9 mouse cellular contexts compared by ENCODE assay signal in the genomic region with DNA sequence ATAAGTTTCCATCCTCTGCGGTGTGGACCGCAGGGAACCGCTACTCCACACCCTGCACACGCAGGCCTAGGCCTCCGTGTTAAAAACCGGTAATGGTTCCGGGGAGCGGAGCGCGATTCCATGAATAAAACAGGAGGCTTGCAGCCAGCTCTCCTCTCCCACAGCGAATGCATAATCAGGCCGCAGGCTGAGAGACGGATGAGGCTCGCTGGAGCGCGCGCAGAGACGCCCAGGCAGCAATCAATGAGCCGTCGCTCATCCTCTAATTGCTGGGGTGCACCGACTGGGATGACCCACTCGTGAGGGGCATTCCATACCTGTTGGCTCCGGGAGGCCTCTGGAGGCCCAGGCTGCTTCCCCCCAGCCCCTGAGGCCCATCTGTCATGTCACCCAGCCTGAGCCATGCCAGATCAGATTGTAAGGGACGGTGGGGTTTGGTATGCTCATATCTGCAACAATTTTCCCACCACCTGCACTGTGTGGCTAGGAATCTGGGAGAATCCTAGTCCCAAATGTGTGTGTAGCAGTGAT. TPM values are rescaled to one million over a fixed set of nuclear protein-coding genes. Genes with fewer than 3 reads are reported as not detected.
DNase-seq lines count a peak whose midpoint lies in the region; ATAC-seq and TF ChIP-seq lines count a peak whose summit lies in the region.
"Had no signal": no experiment of that assay in that cellular context is flagged by ENCODE, and none has a peak within 500 bp of the region (broad histone marks: within the 10 kb centered on the region; RNA-seq: fewer than 3 reads in every experiment).

No protein-coding gene starts in this region.

- no peak for TF ChIP-seq POLR2A in kidney, adult 2 months (IDR thresholded peaks at IDR 0.05; ENCODE audit: low read depth, low read length)
- 0 out of 2 replicates have a peak, but pooled peaks have one; percentile 29 for TF ChIP-seq POLR2A in cortical plate, adult 2 months (IDR thresholded peaks at IDR 0.05; ENCODE audit: extremely low read depth, insufficient read depth, low read length)

- WGBS in kidney, adult 2 months, result 33% methylated on average over 24 of the region's 24 CpGs
- WGBS in hindbrain, embryonic 10.5 days, result 6% methylated on average over 24 of the region's 24 CpGs
- 2% methylated on average over 24 of the region's 24 CpGs for WGBS in midbrain, embryonic 16.5 days

- H3K27ac ChIP-seq in kidney, adult 2 months (ENCODE audit: insufficient read depth, low read depth, low read length), result no peak overlapping the region
- 0 out of 2 replicates have a peak overlapping the region, but pooled peaks have one; percentile 9 for H3K27ac ChIP-seq in cortical plate, adult 2 months (ENCODE audit: insufficient read depth, low read length)
- peak overlapping the region; percentile 80 for H3K27ac ChIP-seq in hindbrain, embryonic 10.5 days
- H3K27ac ChIP-seq in midbrain, embryonic 16.5 days (ENCODE audit: low read length), result peak overlapping the region; percentile 82
- H3K27ac ChIP-seq: liver, embryonic 14.5 days had no signal

- peak overlapping the region; percentile 50 for H3K9ac ChIP-seq in midbrain, embryonic 16.5 days (ENCODE audit: low read depth, low read length)
- H3K9ac ChIP-seq: liver, embryonic 14.5 days had no signal

- no peaks in the 10 kb centered on the region for H3K27me3 ChIP-seq in kidney, adult 2 months (replicated peaks; ENCODE audit: control insufficient read depth, insufficient read depth, low read length)
- peaks cover 26% of the 10 kb centered on the region for H3K27me3 ChIP-seq in hindbrain, embryonic 10.5 days (ENCODE audit: insufficient read depth, poor library complexity, severe bottlenecking)
- H3K27me3 ChIP-seq in midbrain, embryonic 16.5 days (ENCODE audit: control insufficient read depth, insufficient read depth, low read depth, low read length), result no peaks in the 10 kb centered on the region

- H3K4me1 ChIP-seq in kidney, adult 2 months (ENCODE audit: control insufficient read depth, insufficient read depth, low read length), result no peaks in the 10 kb centered on the region
- 0 out of 2 replicates have a peak, but pooled peaks cover 1% of the 10 kb centered on the region for H3K4me1 ChIP-seq in cortical plate, adult 2 months (ENCODE audit: control insufficient read depth, insufficient read depth, low read length)
- peaks cover 52% of the 10 kb centered on the region for H3K4me1 ChIP-seq in hindbrain, embryonic 10.5 days (replicated peaks)
- peaks cover 19% of the 10 kb centered on the region for H3K4me1 ChIP-seq in midbrain, embryonic 16.5 days (ENCODE audit: control insufficient read depth, insufficient read depth, low read length)

- TF ChIP-seq CTCF in kidney, adult 2 months (conservative IDR thresholded peaks at IDR 0.05; ENCODE audit: insufficient read depth, insufficient read length, low read depth, low read length), result no peak
- no peak for TF ChIP-seq CTCF in cortical plate, adult 2 months (IDR thresholded peaks at IDR 0.05; ENCODE audit: extremely low read depth, insufficient read depth, low read length)

- peak overlapping the region; percentile 30 for H3K4me2 ChIP-seq in midbrain, embryonic 16.5 days (ENCODE audit: low read length)

- no peak overlapping the region for H3K4me3 ChIP-seq in kidney, adult 2 months (ENCODE audit: insufficient read depth, low read depth, low read length)
- no peak overlapping the region for H3K4me3 ChIP-seq in cortical plate, adult 2 months (ENCODE audit: insufficient read depth, low read length)
- peak overlapping the region; percentile 30 for H3K4me3 ChIP-seq in hindbrain, embryonic 10.5 days
- H3K4me3 ChIP-seq in midbrain, embryonic 16.5 days (ENCODE audit: low read depth, low read length), result no peak overlapping the region

- H3K9me3 ChIP-seq in hindbrain, embryonic 10.5 days, result no peaks in the 10 kb centered on the region
- no peaks in the 10 kb centered on the region for H3K9me3 ChIP-seq in midbrain, embryonic 16.5 days (replicated peaks; ENCODE audit: control insufficient read depth, low read length, poor library complexity, severe bottlenecking)

- no peaks in the 10 kb centered on the region for H3K36me3 ChIP-seq in kidney, adult 2 months (ENCODE audit: control insufficient read depth, insufficient read depth, low read length)
- no peaks in the 10 kb centered on the region for H3K36me3 ChIP-seq in hindbrain, embryonic 10.5 days
- H3K36me3 ChIP-seq in midbrain, embryonic 16.5 days (ENCODE audit: control insufficient read depth, insufficient read depth, low read length), result no peaks in the 10 kb centered on the region

- peak; percentile 66 for ATAC-seq in midbrain, embryonic 16.5 days

- peak; percentile 14 for DNase-seq in kidney, adult 2 months
- DNase-seq in kidney, adult 11 months, result no peak
- DNase-seq in hindbrain, embryonic 10.5 days (ENCODE audit: low spot score), result peak; percentile 62
- DNase-seq in lung, adult 18-20 months, result no peak
- DNase-seq in cerebellum, postnatal 4 days (ENCODE audit: low spot score in 2 of 2), result no peak
- no peak for DNase-seq in urinary bladder, adult 18-20 months (ENCODE audit: low spot score in 2 of 2)

RNA-seq across cellular contexts. Expression of a gene that starts 17.3 kb away (rescaled TPM):
- 25.6 and 30.4 TPM in 2 replicates for polyA plus RNA-seq in kidney, adult 2 months (2012; rRNA removed)
- 36.9 and 37.1 TPM in 2 replicates for polyA plus RNA-seq in cortical plate, adult 2 months (2012; rRNA removed)
- polyA plus RNA-seq in hindbrain, embryonic 10.5 days (2016; fragmentation: Nextera tagmentation; extraction: Ambion mirVana), result 63.6 and 102 TPM in 2 replicates
- polyA plus RNA-seq in midbrain, embryonic 16.5 days (2015; fragmentation: Nextera tagmentation; extraction: Ambion mirVana), result 47.8 and 51.1 TPM in 2 replicates

RNA-seq across cellular contexts. Expression of a gene that starts 29.6 kb away (rescaled TPM):
- 1.5 TPM in 2 replicates for polyA plus RNA-seq in kidney, adult 2 months (2012; rRNA removed)
- 7.7 and 8.5 TPM in 2 replicates for polyA plus RNA-seq in cortical plate, adult 2 months (2012; rRNA removed)
- 41.3 and 43.7 TPM in 2 replicates for polyA plus RNA-seq in hindbrain, embryonic 10.5 days (2016; fragmentation: Nextera tagmentation; extraction: Ambion mirVana)
- 37.3 and 43.3 TPM in 2 replicates for polyA plus RNA-seq in midbrain, embryonic 16.5 days (2015; fragmentation: Nextera tagmentation; extraction: Ambion mirVana)

RNA-seq across cellular contexts. Expression of a gene that starts 36.2 kb away (rescaled TPM):
- 7.9 and 11.2 TPM in 2 replicates for polyA plus RNA-seq in kidney, adult 2 months (2012; rRNA removed)
- polyA plus RNA-seq in cortical plate, adult 2 months (2012; rRNA removed), result 13.1 and 13.9 TPM in 2 replicates
- polyA plus RNA-seq in hindbrain, embryonic 10.5 days (2016; fragmentation: Nextera tagmentation; extraction: Ambion mirVana), result 12.9 and 14.4 TPM in 2 replicates
- polyA plus RNA-seq in midbrain, embryonic 16.5 days (2015; fragmentation: Nextera tagmentation; extraction: Ambion mirVana), result 11.0 and 11.4 TPM in 2 replicates

RNA-seq across cellular contexts. Expression of a gene that starts 40.0 kb away (rescaled TPM):
- polyA plus RNA-seq in kidney, adult 2 months (2012; rRNA removed), result 1,001 and 1,041 TPM in 2 replicates
- polyA plus RNA-seq in cortical plate, adult 2 months (2012; rRNA removed), result 417 and 424 TPM in 2 replicates
- polyA plus RNA-seq in hindbrain, embryonic 10.5 days (2016; fragmentation: Nextera tagmentation; extraction: Ambion mirVana), result 303 and 313 TPM in 2 replicates
- 263 and 302 TPM in 2 replicates for polyA plus RNA-seq in midbrain, embryonic 16.5 days (2015; fragmentation: Nextera tagmentation; extraction: Ambion mirVana)

RNA-seq across cellular contexts. Expression of a gene that starts 43.1 kb away (rescaled TPM):
- 86.7 and 87.8 TPM in 2 replicates for polyA plus RNA-seq in kidney, adult 2 months (2012; rRNA removed)
- 150 and 180 TPM in 2 replicates for polyA plus RNA-seq in cortical plate, adult 2 months (2012; rRNA removed)
- 95.3 and 153 TPM in 2 replicates for polyA plus RNA-seq in hindbrain, embryonic 10.5 days (2016; fragmentation: Nextera tagmentation; extraction: Ambion mirVana)
- 380 and 398 TPM in 2 replicates for polyA plus RNA-seq in midbrain, embryonic 16.5 days (2015; fragmentation: Nextera tagmentation; extraction: Ambion mirVana)

Comparison
In these comparisons a context has a peak if more than half of its experiments do, and no peak if none do; other contexts are left out.
1. DNase-seq: peak in kidney, adult 2 months (single experiment) and hindbrain, embryonic 10.5 days (single experiment); none in kidney, adult 11 months (single experiment), lung, adult 18-20 months (0 of 2), cerebellum, postnatal 4 days (0 of 2) and urinary bladder, adult 18-20 months (0 of 2).